Mouse (Mus musculus): ENCODE results near the gene Ifnlr1. TPM values are rescaled to one million over a fixed set of nuclear protein-coding genes. Genes with fewer than 3 reads are reported as not detected.

Ifnlr1 gene
- polyA plus RNA-seq, 1 experiment: 8.0 TPM

DNA sequence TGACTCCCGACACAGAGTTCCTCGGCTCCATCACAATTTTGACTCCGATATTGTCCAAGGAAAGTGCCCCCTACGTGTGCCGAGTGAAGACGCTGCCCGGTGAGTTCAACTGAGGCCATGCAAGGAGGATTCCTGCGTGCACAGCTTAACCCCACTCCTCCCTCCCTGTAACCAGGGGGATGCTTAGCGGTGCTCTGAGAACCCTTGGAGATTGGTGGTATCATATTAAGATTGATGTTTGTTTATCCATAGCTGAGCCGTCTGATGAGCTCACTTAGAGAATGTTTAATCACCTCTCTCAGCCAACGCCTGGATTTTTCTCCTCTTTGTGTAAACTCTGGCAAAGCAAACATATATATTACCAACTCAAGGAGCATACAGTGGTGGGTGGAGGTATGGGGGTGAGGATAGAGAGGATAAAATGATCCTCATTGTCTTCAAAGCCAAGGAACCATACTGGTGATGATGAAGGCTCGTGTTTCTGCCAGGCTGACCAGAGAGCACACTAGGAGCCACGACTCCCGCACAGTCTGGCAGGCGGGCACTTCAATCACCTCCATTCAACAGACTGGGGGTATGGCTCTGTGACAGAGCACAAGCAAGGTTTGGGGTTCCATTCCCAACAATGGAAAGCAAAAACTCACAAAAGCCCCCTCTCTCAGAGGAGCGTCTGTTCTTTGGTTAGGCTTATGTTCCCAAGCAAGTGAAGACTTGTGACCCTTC is 58.8 kb downstream of the Ifnlr1 start:
- DNase-seq (ENCODE audit: low spot score): no peak

DNA sequence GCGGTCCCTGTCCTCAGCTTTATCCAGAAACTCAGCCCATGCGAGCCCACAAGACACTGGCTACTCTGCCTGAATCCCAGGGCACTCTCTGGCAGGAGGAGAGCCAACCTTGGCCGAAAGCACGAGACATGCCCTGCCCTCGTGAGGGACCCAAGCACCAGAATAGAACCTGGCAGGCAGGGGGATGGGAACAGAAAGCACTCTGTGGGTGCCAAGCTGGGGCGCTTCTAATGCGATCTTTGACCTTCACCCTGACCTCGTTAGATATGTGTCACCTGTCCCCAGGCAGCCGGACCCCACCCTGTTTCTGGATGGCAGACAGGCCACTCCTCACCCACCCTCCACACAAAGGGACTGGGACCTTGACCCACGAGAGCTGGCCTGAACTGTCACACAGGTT is 59.5 kb downstream of the Ifnlr1 start:
- DNase-seq (ENCODE audit: low spot score): no peak

- DNase-seq (ENCODE audit: low spot score): no peak
Measured at GRCm38 (mm10) chr4:135750896-135751295, 64.8 kb downstream of the Ifnlr1 start.

DNA sequence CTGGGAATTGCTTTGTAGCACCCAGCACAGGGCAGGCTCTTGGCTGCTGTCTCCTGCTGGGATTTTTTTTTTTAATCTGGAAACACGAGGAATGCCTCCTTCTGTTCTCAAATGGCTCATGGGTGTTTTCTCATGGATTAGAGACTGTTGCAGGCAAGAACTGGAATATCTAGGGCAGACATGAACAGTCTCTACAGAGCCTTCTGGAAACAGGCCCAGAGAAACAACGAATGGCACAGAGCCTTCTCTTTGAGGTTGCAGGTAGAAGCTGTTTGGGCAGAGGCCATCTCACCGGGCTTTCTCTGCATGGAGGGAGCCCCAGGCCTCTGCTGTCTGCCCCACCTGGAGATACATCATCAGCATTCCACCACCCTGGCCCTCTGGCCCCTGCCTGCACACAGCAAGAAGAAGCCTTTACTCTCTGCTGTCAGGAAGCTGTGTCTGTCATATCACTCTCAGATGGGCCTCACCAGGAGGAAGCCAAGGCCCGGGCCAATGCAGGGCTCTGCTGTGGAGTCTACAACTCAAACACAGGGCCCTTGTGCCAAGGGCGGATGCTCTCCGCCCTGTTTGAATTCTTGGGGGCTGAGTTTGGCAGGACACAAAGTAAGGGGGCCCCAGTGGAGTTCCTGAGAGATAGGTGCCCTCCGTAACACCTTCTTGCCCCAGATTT is 66.2 kb downstream of the Ifnlr1 start:
- no peak for DNase-seq (ENCODE audit: low spot score)

GRCm38 (mm10) chr4:135752779-135753164 is 66.7 kb downstream of the Ifnlr1 start:
- no peak for DNase-seq (ENCODE audit: low spot score)

Other genes starting within 250 kb of the Ifnlr1 start
- 1.3 and 1.4 TPM in 2 replicates for gene Stpg1, start 191.5 kb upstream of the Ifnlr1 start, polyA plus RNA-seq (2012; rRNA removed)
- 26.9 and 40.9 TPM in 2 replicates for gene Nipal3, start 191.2 kb upstream of the Ifnlr1 start, polyA plus RNA-seq (2012; rRNA removed)
- 63.4 and 78.8 TPM in 2 replicates for gene Grhl3, start 112.7 kb upstream of the Ifnlr1 start, polyA plus RNA-seq (2012; rRNA removed)
- 0.38 and 0.47 TPM in 2 replicates for gene Il22ra1, start 41.9 kb downstream of the Ifnlr1 start, polyA plus RNA-seq (2012; rRNA removed)
- 0.21 and 0.25 TPM in 2 replicates for gene Myom3, start 73.4 kb downstream of the Ifnlr1 start, polyA plus RNA-seq (2012; rRNA removed)
- 50.8 and 61.7 TPM in 2 replicates for gene Srsf10, start 169.5 kb downstream of the Ifnlr1 start, polyA plus RNA-seq (2012; rRNA removed)
- 100 and 122 TPM in 2 replicates for gene Pnrc2, start 187.6 kb downstream of the Ifnlr1 start, polyA plus RNA-seq (2012; rRNA removed)
- 0.43 and 0.56 TPM in 2 replicates for gene Cnr2, start 209.1 kb downstream of the Ifnlr1 start, polyA plus RNA-seq (2012; rRNA removed)
- 75.9 and 84.2 TPM in 2 replicates for gene Fuca1, start 234.4 kb downstream of the Ifnlr1 start, polyA plus RNA-seq (2012; rRNA removed)

Measured in urinary bladder, adult 2 months (tissue).